Mouse (Mus musculus): ENCODE data around the gene Ednra.
A peak's percentile ranks its signal among the peaks of the same experiment; 100 is the strongest.

The Ednra gene

DNA sequence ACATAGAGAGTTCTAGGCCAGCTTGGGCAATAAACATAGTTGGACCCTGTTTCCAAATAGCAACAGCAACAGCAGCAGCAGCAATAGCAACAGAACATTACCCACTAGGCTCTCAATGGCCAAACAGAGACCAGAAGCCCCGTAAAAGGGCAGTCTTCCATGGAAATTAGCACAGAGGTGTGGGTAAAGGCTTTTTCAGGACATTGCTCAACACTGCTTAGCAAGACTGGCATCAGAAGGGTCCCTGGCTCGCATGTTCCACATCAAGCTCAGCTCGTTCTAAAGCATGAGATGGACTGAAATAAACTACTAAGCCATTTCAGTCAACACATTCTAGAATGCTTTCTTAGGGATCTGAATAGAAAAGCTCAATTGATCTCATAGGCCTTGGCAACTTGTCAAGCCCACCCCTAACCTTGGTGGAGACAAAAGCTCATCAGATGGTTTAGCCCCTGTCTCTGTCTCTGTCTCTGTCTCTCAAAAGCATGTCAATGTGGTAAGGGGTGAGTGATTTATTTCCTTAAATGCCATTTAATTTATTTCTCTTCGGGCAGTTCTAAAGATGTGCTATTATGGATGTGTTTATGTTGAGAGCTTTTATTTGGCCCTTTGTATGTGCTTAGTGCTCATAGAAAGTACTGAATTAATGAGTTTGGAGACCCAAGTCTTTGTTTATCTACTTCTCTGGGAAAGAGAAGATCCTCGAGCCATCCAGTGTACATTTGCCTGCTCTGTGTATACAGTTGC is 84.0 kb downstream of the Ednra start:
- no peak for DNase-seq

DNA sequence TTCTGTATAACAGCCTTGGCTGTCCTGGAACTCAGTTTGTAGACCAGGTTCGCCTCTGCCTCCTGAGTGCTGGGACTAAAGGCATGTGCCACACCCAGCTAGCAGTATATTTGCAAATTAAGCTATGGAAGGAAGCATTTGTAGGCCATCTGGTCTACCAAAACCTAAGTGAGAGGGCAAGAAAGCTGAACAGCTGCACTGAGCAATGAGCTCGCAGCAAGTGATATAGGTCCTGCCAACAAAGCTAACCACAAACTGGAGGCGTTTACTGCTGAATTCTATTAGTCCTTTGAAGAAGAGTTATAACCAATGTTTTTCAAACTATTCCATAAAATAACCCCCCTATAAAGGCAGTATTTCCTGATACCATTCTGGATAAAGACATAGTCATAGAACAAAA is 86.7 kb downstream of the Ednra start:
- no peak for DNase-seq

DNA sequence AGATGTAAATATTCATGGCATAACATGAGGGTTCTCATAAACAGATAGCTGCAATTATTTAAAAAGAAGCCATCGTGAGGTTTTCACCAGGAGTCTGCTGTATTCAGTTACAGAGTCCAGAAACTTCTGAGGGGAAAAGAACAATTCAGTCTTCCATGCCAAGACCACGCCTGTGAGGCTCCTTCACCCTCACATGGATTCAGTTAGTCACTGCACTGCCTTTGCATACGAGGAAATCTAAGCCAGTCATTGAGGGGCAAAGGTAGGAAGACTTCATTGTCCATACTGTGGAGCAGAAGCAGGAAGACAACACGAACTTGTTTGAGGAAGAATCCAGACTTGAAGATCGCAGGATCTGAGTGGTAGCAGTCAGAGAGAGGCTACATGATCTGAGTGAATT is 90.2 kb downstream of the Ednra start:
- no peak for DNase-seq

DNA sequence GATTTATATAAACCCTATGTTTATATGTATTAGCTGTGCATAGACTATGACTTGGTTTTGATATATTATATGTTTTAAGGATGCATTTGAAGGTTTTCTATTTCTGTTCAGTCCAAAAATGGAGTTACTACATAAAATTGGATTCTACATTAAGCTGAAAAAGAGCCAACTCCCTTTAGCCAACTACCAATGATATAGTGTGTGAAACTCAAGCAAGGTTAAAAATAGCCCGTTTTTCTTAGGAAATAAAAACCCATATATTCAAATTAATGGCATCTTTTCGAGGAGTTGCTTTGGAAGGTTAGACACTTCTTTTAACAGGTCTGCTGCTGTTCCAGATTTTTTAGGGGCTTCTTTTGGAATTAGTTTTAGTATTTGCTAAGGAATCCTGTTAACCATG is 91.1 kb downstream of the Ednra start:
- no peak for DNase-seq

DNA sequence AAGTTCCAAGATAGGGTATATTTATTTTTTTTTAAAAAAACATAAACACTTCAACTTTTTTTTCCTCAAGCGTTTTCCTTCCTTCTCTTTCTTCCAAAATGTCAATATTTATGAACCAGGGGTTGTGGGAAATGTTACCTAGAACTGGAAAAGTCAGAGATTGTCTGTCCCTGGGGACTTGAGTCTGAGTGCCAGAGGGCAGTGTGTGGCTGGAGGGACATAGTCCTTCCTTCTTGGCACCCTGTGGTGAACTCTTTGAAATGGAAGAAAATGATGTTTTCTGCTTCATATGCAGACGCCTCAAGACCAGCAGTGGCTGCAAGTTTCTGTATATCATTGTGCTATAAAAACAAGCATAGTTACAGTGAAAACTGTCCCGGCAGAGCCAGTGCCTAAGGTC is 93.6 kb downstream of the Ednra start:
- no peak for DNase-seq

DNA sequence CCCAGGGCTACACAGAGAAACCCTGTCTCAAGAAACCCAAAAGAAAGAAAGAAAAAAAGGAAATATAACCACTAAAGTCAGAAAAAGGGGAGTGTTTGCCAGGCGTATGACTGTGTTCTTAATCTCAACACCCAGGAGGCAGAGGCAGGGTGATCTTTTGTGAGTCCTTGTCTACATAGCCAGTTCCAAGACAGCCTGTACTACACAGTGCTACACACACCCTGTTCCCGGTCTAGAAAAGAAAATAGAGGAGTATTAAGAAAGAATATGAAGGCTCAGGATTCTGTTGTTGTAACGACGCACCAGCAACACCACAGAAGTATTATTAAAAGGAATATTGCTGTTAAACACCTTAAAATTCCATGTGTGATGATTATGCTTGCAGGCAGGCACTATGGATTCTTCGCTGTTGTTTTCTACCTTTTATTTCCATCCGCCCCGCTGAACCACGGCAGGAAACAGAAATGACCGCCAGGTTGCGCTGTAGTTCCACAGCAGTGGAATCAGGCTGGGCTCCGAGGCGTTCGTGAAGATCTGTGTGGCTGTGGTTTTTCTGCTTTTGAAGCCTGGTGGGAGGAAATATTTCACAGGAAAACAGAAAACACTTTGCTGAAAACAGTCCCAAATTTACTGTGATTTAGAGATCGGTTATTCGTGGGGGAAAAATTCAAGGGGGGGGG is 94.3 kb downstream of the Ednra start:
- peak; percentile 74 to 89 for DNase-seq

DNA sequence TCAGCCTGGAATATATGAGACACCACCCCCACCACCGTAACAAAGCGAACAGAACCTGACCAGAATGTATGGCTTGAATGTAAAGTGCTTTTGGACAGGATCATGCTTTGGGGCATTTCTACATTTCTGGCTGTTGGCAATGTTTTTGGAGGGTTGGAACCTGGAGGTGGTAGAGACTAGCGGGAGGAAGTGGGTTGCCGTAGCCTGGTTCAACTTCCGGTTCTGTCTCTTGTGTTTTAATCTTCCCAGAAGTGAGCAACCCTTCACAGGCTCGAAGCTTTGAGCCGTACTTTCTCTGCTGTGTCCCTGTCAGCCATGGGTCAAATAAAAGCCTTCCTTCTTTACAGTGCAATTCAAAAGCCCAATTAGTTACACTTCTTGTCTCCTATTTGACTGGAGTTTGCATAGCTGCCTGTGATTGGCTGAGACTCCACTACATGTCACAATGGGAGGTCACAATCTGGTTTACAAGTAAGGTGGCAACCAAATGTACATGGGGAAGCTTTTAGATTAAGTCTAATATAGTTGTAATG is 100.5 kb downstream of the Ednra start:
- DNase-seq = no peak

DNA sequence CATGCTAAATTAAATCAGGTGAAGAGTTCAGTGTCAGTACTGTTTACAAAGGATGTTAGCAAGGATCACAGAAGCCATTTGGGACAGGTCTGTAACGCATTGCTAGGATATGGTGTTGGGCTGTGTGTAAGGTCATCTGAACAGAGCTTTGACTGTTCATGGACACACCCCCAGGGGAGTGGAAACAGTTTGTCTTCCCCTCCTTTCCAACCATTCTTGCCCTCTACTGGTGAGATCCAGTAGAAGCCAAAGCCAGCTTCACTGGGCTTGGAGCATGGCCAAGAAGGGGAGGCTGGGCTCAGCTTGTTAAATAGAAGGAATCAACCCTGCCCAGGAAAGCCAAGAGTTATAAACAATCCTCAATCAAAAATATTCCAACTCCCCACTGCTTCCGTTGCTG is 106.3 kb downstream of the Ednra start:
- peak; percentile 68 to 70 for DNase-seq

All from kidney, postnatal 25 days (tissue).